Mouse (Mus musculus) MN1 (cell line): ENCODE results near the gene Bsn.
A peak's percentile ranks its signal among the peaks of the same experiment; 100 is the strongest.

Experiments
- DNase-seq: peaks from one replicate; pipeline ENCODE4 v3.0.0-alpha.2; 2016; ENCODE audit warnings: low spot score

The Bsn gene

GRCm38 (mm10) chr9:108054331-108055040 is 135.7 kb downstream of the Bsn start:
- DNase-seq: no peak

- no peak for DNase-seq
These were observed 136.4 kb downstream of the Bsn start for GRCm38 (mm10) chr9:108053665-108054225.

- DNase-seq: peak; percentile 92
These were observed 137.1 kb downstream of the Bsn start, which contains the start of gene Amigo3 for GRCm38 (mm10) chr9:108052885-108053664. TSS of gene Amigo3 (plus strand) at chr9:108053159.

- DNase-seq: no peak
These were observed 137.8 kb downstream of the Bsn start for GRCm38 (mm10) chr9:108052411-108052810.

GRCm38 (mm10) chr9:108051931-108052220 is 138.3 kb downstream of the Bsn start:
- no peak for DNase-seq

- DNase-seq: no peak
These were observed 138.8 kb downstream of the Bsn start for GRCm38 (mm10) chr9:108051184-108051930.

- DNase-seq: no peak
These were observed 140.5 kb downstream of the Bsn start for GRCm38 (mm10) chr9:108049561-108050251.

GRCm38 (mm10) chr9:108049016-108049455 is 141.1 kb downstream of the Bsn start, which contains the start of gene Gmppb:
TSS of gene Gmppb (plus strand) at chr9:108049242.
- DNase-seq: peak; percentile 97

GRCm38 (mm10) chr9:108048566-108048955 is 141.6 kb downstream of the Bsn start:
- DNase-seq: peak; percentile 44

GRCm38 (mm10) chr9:108047601-108048565 is 142.3 kb downstream of the Bsn start:
- no peak for DNase-seq

GRCm38 (mm10) chr9:108046582-108046981 is 143.6 kb downstream of the Bsn start:
- DNase-seq: no peak
